Mouse (Mus musculus) embryo, embryonic 9.5 days (tissue): ENCODE data around the gene Adora1.

ENCODE experiments used
- DNase-seq: peaks from one replicate; pipeline ENCODE4 v3.0.0-alpha.2; 2017; ENCODE audit errors: extremely low spot score

Gene Adora1

DNA sequence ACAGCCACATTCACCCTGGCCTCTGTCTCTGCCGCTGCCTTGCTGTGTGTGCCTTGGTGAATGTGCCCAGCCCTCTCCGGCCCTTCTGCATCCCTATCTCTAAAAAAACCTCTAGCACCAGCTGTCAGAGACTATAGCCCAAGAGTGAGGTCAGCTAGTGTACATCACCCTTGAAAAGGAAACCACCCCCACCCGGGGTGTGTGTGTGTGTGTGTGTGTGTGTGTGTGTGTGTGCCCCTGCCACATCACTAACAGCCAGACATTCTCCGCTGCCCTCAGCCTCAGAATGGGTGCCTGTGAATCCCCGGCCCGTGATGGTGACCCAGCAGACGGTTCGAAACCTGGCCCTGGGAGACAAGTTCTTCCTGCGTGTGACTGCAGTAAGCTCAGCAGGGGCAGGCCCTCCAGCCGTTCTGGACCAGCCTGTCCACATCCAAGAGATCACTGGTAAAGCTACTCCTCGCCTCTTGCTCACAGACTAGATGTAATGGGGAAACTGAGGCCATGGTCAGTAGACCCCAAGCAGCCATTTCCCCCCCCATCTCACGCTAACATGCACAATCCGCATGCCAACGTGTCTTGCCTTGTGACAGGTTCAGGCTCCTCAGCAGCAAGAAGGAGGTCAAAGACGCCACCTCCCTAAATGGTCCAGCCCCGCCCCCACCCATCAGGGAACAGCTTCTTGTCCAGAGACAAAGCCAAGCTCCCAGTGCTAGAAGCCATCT, 40.8 kb downstream of the Adora1 start:
- no peak for DNase-seq

GRCm38 (mm10) chr1:134193674-134194197, 41.5 kb downstream of the Adora1 start:
- DNase-seq = no peak

DNA sequence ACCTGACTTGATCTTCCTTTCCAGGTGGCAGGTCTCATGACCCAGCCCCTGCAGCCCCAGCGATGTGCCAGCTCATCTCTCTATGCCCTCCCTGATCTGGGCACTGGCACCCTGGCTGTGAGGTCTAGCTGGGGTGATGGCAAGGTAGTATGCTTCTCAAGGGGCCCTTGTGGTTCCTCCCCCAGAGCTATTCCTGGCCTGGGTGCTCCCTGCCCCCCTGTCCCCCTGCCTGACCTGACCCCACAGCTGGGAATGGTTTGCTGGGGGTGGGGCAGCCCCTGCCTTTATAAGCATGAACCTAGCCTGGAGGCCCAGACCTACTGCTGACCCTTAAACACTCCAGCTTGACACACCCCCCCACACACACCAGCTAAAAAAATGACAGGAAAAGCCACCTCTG, 42.1 kb downstream of the Adora1 start, which contains the start of gene Mybph:
Gene Mybph, plus strand, starts transcription at position 323 of the 400 bp plus-strand sequence.
- DNase-seq = no peak

GRCm38 (mm10) chr1:134192024-134192423, 43.2 kb downstream of the Adora1 start:
- no peak for DNase-seq

DNA sequence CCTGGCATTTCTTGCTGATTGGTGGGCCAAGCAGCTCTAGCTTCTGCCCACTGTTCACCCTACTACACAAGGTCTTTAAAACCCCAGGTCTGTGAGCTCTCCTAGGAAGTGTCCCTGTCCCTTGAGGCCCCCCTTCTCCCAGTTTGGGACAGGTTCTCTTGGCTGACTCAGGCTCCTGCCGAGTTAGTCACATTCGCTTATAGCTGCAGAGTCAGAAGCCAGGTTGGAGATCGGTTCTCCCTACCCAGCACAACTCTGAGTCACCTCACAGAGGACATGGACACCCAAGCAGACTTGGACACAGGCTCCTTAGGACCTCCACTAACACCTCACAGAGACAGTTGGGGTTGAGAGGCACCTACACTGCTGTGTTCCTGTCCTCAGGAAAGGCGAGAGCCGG, 44.0 kb downstream of the Adora1 start:
- no peak for DNase-seq

GRCm38 (mm10) chr1:134188989-134189729, 46.1 kb downstream of the Adora1 start:
- DNase-seq = no peak

DNA sequence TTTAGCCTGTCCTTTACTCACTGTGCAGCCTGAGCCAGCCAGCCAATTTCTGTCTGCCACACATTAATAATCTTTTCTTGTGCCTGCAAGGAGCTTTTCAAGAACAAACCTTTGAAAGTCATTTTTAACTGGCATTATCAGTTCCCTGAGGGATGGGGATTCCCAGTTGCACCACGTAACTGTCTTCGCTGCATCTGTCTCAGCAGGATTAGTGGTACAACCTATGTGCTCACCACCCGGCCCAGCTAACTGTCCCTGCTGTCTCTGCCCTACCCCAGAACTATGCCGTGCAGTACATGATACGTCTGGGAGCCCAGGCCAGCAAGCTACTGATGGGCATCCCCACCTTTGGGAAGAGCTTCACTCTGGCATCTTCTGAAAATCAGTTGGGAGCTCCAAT, 47.0 kb downstream of the Adora1 start:
- DNase-seq = no peak

GRCm38 (mm10) chr1:134184089-134184488, 51.1 kb downstream of the Adora1 start:
- DNase-seq = no peak

- no peak for DNase-seq
Measured at GRCm38 (mm10) chr1:134182025-134182424, 53.2 kb downstream of the Adora1 start, which contains the start of gene Chil1. Chil1 (plus strand) TSS chr1:134182176.

DNA sequence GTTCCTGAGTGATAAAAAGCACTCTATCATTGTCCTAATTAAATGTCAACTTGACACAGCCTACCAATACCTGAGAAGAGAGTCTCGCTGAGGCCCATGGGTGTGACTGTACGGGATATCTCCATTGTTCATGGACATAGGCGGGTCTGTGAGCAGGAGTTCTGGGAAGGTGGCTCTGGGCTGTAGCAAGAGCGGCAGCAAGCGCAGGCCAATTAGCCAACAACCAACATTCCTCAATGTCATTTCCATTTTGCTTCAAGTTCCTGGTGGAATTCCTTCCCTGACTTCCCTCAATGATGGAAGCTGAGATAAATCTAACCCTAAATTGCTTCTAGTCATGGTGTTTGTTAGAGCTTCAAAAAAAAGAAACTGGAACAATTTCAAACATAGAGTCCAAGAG, 57.3 kb downstream of the Adora1 start:
- no peak for DNase-seq

- DNase-seq = no peak
Measured at GRCm38 (mm10) chr1:134173081-134173480, 62.1 kb downstream of the Adora1 start.

DNA sequence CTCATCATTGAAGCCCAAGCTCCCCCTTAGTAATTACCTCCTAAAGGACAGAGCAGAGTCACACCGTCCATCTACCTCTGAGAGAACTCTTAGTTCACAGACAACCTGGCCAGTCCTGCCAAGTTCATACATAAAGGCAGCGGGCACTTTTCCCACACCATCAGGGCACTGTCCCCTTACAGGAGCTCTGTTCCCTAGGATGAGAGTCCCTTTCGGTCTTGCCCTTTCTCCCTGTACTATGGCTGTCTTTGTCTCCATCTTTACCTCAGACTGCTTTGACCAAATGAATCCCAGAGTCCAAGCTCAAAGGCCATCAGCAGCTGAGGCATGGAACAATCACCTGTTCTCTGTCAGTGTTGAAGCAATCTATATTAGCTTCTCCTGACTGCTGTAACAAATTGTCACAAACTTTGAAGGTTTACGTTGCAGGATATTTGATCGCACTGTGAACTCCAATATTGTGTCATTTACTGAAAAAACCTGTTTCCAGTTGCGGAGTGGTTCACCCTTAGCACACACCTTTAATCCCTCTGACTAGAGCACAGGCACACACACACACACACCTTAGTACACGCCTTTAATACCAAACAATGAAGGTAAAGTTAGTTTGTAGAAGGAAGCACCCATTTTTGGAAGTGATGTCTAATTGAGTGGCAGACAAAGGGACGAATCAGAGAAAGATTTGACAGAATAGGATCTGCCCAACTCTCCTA, 66.1 kb downstream of the Adora1 start:
- no peak for DNase-seq

- no peak for DNase-seq
Measured at GRCm38 (mm10) chr1:134168567-134168966, 66.7 kb downstream of the Adora1 start.

GRCm38 (mm10) chr1:134167416-134168305, 67.6 kb downstream of the Adora1 start:
- no peak for DNase-seq

DNA sequence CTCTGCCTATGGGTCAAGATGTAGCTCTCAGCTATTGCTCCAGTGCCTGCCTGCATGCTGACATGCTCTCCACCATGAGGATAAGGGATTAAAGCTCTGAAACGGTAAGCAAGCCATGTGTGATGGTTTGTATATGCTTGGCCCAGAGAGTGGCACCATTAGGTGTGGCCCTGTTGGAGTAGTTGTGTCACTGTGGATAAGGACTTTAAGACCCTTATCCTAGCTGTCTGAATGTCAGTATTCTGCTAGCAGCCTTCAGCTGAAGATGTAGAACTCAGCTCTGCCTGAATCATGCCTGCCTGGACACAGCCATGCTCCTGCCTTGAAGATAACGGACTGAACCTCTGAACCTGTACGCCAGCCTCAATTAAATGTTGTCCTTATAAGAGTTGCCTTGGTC, 68.7 kb downstream of the Adora1 start:
- no peak for DNase-seq

DNA sequence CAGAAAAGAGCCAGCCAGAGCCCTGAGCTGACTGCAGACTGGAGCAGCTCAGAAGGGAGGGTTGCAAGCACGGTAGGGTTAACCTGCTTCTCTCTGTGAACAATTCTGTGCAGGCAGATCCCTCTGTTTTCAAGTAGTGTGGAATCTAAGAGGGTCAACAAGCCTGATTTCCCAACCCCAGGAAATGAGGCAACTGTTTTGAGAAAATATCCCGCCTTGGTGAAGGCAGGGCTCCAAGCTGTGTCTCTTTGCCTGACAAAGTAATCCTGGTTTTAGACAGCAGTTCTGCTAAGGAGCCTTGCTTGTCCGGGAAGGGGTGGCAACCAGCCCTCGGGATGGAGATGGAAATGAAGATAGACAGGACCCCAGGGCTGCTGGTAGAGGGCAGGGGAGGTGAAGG, 70.8 kb downstream of the Adora1 start:
- no peak for DNase-seq

- DNase-seq = no peak
Measured at GRCm38 (mm10) chr1:134163476-134163875, 71.8 kb downstream of the Adora1 start.

- no peak for DNase-seq
Measured at GRCm38 (mm10) chr1:134162510-134163225, 72.6 kb downstream of the Adora1 start.

DNA sequence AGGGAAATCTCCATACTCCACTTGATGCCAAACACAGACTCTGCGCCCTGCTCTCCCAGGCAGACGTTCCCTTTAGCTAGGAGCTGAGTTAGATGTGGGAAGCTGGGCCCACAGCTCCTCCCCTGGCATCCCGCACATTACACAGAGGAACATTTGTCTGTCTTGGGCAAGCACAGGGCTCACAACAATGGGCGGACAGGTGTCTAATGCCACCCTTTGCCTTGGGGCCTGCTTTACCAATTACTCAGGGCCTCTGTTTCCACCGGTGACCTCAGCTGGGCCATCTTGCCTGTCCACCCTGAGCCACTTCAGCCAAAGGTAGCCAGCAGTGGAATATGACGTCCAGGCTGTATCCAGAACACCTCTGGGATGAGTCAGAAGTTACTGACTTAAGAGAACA, 73.8 kb downstream of the Adora1 start:
- no peak for DNase-seq

DNA sequence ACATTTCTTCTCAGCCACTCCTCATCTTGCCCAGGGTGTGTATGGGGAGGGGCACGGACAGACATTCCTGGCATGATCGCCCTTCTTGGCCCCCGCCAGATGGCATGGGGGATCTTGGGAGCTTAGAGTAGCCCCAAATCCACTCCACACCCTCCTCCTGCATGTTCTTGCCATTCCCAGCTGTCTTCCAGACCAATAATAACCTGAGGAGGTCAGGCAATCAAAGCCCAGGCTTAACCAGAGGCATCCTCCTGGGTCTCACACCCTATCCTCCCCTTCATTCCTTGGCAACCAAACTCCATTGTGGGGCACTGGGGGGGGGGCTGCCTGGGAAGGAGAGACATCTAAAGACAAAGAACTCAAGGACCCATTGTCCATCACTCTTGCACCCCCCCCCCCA, 74.8 kb downstream of the Adora1 start:
- no peak for DNase-seq

GRCm38 (mm10) chr1:134154655-134155054, 80.6 kb downstream of the Adora1 start:
- DNase-seq = no peak
